Mouse (Mus musculus): ENCODE results near the gene Stab1.

DNA sequence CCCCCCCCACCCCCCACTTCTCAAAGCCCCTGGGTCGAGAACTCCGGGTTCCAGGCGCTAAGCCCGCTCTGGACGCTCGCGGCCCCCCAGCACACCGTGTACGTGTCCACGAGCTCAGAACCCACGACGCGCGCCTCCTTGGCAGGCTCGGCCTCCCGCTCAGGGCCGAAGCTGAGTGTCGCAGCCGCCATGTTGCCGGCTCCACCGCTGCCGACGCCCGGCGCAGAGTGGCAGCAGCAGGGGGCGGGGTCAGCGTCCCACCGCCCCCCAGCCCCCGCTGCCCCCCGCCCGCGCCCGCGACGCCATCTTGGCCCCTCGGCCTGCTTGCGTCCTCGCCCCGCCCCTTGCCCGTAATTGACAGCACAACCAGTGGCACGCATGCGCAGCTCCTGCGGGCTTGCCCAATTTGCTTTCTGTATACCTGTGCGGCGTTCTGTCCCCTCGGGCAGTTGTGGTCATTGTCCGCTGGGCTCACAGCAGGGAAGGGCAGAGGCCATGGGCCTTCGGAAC lies 38.1 kb upstream of the Stab1 start:
- peak; percentile 48 for TF ChIP-seq POLR2A (IDR thresholded peaks at IDR 0.05; ENCODE audit: low read depth, low read length)
- TF ChIP-seq CTCF (conservative IDR thresholded peaks at IDR 0.05; ENCODE audit: insufficient read depth, insufficient read length, low read depth, low read length): no peak
